Mouse (Mus musculus) spleen, embryonic (tissue): Measurements from ENCODE around the gene G3bp2.

Experiments
- CTCF ChIA-PET: fragments of 350-600 bp; sonication (Branson Sonifier 250); formaldehyde crosslinking; loops from one replicate; lab custom pipeline; 2022; lab: Charles Lee

G3bp2 gene

DNA sequence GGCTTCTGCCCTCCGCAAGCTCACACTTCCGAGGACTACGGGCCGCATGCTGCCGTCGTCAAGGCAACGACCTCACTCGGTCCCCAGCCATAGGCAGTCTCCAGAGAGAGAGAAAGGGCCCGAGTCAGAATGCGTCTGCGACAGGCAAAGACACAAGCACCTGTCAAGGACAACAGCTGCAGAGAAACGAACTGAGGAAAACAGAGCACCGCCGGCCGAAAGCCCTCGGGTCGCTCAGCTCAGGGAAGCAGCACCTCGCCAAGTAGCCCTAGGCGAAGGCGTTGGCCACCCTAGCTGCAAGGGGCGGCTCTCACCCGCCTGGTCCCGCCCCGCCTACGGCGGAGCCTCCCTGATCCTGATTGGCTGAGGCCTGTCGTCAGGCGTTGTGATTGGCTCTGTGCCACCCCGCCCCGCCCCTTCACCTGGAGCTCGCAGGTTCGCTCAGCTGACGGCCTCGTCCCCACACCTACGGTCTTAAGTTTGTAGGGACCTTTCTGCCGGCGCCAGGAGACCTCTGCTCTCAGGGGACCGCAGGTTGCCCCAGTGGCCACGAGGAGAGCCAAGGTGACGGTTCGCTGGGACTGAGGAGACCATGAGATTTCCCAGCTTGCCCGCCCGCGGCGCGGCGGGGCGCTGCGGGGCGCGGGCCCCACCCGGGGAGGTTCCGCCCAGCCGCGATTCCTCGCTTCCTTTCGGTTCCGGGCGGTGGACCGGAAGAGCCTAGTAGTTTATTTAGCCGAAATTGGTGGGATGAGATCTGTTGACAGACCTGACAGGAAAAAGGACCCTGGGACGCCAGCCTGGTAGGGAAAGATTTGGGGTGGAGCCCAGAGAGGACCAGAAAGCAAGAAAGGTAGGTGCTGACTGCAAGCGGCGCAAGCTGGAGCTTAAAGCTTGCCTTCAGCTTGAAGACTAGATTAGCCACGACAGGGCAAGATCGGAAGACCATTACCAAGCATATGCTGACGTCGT lies 40.9 kb downstream of the G3bp2 start:
- CTCF ChIA-PET = no interaction called here

DNA sequence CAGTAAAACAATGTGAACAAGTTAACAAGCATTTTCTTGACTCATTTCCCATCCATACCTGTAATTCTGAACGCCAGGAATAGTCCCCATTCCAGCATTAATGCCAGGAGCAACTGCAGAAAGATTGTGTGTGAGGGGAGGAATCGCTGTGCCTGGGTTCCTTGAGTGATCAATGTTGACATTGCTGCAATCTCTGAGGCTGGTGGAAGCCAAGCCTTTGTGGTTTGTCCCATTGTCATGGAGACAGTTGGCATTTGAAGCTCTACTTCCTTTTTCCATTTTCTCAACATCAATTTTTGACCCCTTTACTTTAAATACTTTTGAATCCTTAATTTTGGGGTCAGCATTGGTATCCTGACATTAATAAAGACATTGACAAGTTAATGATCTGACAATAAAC lies 63.6 kb downstream of the G3bp2 start:
- CTCF ChIA-PET = interaction anchor here (0.6 kb wide), 1 partner anchor 41 kb away, joined by 5 read pairs; no protein-coding TSS in a partner anchor

DNA sequence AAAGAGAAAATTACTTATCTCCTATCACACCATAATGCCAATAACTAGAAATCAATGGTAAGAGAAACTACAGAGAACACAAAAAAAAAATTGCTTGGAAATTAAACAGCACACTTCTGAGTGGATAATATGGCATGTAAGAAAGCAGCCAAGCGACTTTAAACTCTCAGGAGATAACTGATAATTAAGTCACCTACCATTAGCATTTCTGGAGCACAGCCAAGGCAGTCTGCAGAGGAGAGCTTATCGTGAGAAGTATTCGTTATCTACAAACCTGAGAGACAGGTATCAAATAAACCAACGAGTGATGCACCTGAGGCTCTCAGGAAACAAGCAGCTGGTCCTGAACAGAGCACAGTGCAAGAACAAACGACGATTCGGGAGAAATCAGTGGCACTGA lies 71.8 kb downstream of the G3bp2 start:
- CTCF ChIA-PET = no interaction called here

DNA sequence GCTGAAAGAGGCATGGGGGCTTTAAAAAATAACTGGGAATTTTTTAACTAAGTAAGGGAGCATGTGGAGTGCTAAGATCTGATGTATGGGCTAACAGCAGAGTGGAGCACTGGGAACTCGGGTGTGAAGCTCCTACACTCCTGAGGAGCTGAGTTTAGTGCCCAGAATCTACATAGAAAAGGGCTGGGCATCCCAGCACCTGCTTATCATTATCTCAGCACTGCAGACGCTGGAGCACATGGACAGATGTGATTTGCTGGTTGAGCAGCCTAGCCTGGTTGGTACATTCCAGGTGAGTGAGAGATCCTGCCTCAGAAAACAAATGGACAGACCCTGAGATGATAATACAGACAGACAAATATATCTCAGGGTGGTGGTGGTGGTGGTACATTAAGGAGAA lies 73.7 kb downstream of the G3bp2 start:
- CTCF ChIA-PET = no interaction called here

DNA sequence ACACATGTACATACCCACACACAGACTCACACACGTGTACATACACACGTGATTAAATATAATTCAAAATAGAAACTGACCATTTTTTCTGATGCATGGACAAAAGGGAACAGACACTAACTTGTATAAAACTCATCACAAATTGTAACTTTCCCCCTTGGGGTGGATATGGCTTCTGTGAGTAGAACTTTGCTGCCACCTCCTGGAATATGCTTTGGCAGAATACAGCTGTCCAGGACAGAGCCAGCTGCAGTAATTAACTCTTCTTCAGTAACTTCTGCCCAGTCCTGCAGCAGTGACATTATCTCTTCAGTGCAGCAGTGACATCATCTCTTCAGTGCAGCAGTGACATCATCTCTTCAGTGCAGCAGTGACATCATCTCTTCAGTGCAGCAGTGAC lies 80.5 kb downstream of the G3bp2 start:
- CTCF ChIA-PET = no interaction called here
